Mouse (Mus musculus) Patski (cell line): ENCODE data around the gene Cdh23. TPM values are rescaled to one million over a fixed set of nuclear protein-coding genes. Genes with fewer than 3 reads are reported as not detected.

Experiments used
- ATAC-seq: fragments of 100-300 bp; one replicate; pipeline ENCODE4 v1.8.0; 2021
- CTCF ChIA-PET: fragments of 350-600 bp; sonication (Branson Sonifier 250); formaldehyde crosslinking; loops from one replicate; lab custom pipeline; 2022; ENCODE audit warnings: inconsistent platforms; lab: Charles Lee
- POLR2A ChIA-PET: fragments of 350-600 bp; sonication (Branson Sonifier 250); formaldehyde crosslinking; loops from one replicate; lab custom pipeline; 2022; ENCODE audit warnings: antibody characterized with exemption, inconsistent platforms; lab: Charles Lee
- DNase-seq: peaks from one replicate; pipeline ENCODE4 v3.0.0-alpha.2; 2011; ENCODE audit warnings: low read depth, low spot score
- H3K27me3 ChIP-seq: fragments of 371-371 bp; one replicate; pipeline ENCODE4 v1.5.1; 2021
- CTCF ChIP-seq: fragments of 100-300 bp; IDR thresholded peaks from one replicate; pipeline ENCODE4 v1.5.1; 2021
- in situ Hi-C: fragments of 300-500 bp; cut with MboI; formaldehyde crosslinking; loops from 3 replicates; pipeline ENCODE4 v1.11.1; 2018; ENCODE audit warnings: low pct_unique_long_range_greater_than_20kb, mixed read lengths
- polyA plus RNA-seq: library from polyadenylated mRNA; unstranded; gene quantifications from one replicate; pipeline ENCODE4 v1.2.3, GENCODE M21; 2021

Gene Cdh23
- polyA plus RNA-seq, 1 experiment from 2014 or later, result 0.19 TPM

- ChIA-PET POLR2A (interaction anchor here (0.5 to 0.6 kb wide), 2 partner anchors 10 to 723 kb away, joined by 3 to 4 read pairs; no protein-coding TSS in a partner anchor), CTCF (no interaction called here)
- in situ Hi-C loops, result no loop called here
- no peak for ATAC-seq
- DNase-seq, result no peak
- no peaks in the 10 kb centered on the region for H3K27me3 ChIP-seq
- TF ChIP-seq CTCF, result no peak
These were observed 326.2 kb downstream of the Cdh23 start for GRCm38 (mm10) chr10:60370098-60370497.

DNA sequence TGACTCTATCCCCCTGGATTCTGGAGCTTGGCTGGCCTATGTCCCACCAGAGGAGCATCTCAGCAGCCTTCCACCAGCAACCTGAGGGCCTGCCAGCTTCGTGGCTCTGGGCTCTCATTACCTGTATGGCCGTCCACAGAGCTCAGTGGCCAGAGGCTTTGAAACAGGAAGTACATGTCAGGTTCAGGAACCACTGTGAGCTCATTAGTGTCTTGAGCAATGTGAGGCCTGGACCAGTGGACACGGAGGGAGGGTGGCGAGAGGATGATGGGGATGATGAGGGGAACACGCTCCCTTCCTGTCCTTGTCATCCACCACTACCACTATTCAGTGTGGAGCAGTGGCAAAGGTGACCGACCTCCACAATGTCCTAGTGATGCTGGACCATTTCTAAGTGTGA lies 326.9 kb downstream of the Cdh23 start:
- in situ Hi-C loops, result no loop called here
- TF ChIP-seq CTCF, result no peak
- H3K27me3 ChIP-seq, result no peaks in the 10 kb centered on the region
- ATAC-seq (no peak), DNase-seq (no peak)
- CTCF ChIA-PET, result no interaction called here
- POLR2A ChIA-PET, result interaction anchor here (0.5 to 0.6 kb wide), 2 partner anchors 11 to 723 kb away, joined by 3 to 4 read pairs; no protein-coding TSS in a partner anchor

DNA sequence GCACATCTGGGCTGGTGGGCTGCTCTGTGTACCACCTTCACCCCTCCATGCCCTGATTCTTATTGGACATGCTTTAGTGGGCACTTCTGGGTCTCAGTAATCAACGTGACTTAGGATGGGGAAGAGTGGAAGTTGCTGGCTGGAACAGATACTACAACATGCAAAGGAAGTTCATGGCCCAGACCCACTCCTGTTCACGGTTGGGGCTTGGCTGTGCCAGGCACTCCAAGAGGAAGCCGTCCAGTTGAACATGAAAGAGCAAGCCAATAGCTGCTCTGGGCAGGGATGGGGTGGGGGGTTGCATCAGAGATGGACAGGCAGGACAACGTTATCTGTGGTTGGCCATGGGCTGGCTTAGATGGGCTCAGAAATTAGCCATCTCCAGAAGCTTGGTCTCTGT lies 328.4 kb downstream of the Cdh23 start:
- ChIA-PET POLR2A (no interaction called here), CTCF (interaction anchor here (0.9 kb wide), 1 partner anchor 12 kb away, joined by 3 read pairs; no protein-coding TSS in a partner anchor)
- in situ Hi-C loops, result no loop called here
- H3K27me3 ChIP-seq, result no peaks in the 10 kb centered on the region
- TF ChIP-seq CTCF, result no peak
- no peak for DNase-seq
- ATAC-seq, result no peak

DNA sequence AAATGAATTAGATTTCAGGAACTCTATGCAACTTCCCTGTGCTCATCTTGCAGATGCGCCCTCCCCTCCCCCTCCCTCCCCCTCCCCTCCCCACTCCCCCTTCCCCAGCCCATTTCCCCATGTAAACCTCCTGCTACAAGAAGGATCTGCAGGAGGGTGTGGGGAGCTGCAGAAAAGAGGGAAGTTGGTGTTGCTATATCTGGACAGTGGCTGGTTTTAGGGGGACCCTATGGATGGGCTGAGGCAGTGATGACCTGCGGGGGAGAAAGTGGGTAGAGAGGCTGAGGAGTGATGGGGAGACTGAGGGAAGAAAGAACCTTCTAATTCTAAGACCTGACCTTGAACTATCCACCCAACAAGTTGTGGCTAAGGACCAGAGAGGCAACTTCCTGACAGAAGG lies 329.1 kb downstream of the Cdh23 start:
- H3K27me3 ChIP-seq, result no peaks in the 10 kb centered on the region
- no peak for DNase-seq
- no peak for ATAC-seq
- POLR2A ChIA-PET, result no interaction called here
- CTCF ChIA-PET, result no interaction called here
- no peak for TF ChIP-seq CTCF
- in situ Hi-C loops, result no loop called here

GRCm38 (mm10) chr10:60363426-60363825 lies 332.9 kb downstream of the Cdh23 start:
- TF ChIP-seq CTCF, result no peak
- CTCF ChIA-PET, result no interaction called here
- no peak for ATAC-seq
- H3K27me3 ChIP-seq, result no peaks in the 10 kb centered on the region
- in situ Hi-C loops, result no loop called here
- POLR2A ChIA-PET, result interaction anchor here (0.9 kb wide), 1 partner anchor 16 kb away, joined by 3 read pairs; no protein-coding TSS in a partner anchor
- no peak for DNase-seq

DNA sequence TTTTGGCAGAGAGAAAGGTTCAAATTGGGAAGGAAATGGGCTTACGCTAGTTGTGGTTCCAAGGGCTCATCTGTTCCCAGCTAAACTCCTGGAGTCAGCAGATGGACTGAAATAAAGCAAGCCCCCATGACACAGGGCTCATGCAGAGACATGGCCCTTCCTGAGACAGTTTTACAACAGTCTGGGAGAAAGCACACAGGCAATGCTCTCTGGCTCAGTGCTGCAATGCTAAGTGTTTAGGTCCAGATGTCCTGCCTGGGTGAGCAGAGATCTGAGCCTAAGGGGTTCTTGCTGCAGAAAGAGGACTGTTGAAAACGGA lies 334.0 kb downstream of the Cdh23 start:
- in situ Hi-C loops, result no loop called here
- ATAC-seq (no peak), DNase-seq (no peak)
- H3K27me3 ChIP-seq, result no peaks in the 10 kb centered on the region
- CTCF ChIA-PET, result no interaction called here
- no peak for TF ChIP-seq CTCF
- POLR2A ChIA-PET, result no interaction called here

GRCm38 (mm10) chr10:60361615-60362309 lies 334.5 kb downstream of the Cdh23 start:
- TF ChIP-seq CTCF, result no peak
- ChIA-PET CTCF (no interaction called here), POLR2A (no interaction called here)
- ATAC-seq (no peak), DNase-seq (no peak)
- in situ Hi-C loops, result no loop called here
- no peaks in the 10 kb centered on the region for H3K27me3 ChIP-seq

DNA sequence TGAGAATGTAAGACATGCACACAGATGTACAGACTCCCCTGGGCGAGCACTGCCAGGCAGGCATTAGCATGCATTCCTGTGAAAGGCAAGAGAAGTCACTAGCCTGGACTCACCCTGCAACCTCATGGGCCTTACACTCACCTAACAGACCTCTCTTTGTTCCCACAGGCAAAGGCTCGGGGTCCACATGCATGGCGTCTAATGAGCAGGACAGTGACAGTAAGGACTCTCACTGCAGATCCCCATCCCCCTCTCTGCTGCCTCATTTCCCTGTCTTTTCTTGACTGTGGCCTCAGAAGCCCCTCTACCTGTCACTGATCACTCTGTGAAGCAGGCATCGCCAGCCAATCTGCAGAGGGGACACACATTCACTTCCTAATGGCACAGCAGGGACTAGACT lies 337.5 kb downstream of the Cdh23 start:
- POLR2A ChIA-PET, result no interaction called here
- in situ Hi-C loops, result loop anchor here (5.0 kb wide), 1 partner anchor 34 kb away; no protein-coding TSS in a partner anchor
- TF ChIP-seq CTCF, result no peak
- ATAC-seq, result no peak
- CTCF ChIA-PET, result no interaction called here
- DNase-seq, result no peak
- no peaks in the 10 kb centered on the region for H3K27me3 ChIP-seq

DNA sequence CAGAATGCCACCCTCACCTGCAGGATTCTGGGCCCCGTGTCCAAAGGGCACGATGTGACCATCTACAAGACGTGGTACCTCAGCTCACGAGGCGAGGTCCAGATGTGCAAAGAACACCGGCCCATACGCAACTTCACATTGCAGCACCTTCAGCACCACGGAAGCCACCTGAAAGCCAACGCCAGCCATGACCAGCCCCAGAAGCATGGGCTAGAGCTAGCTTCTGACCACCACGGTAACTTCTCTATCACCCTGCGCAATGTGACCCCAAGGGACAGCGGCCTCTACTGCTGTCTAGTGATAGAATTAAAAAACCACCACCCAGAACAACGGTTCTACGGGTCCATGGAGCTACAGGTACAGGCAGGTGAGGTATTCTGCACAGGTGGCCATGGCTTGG lies 338.4 kb downstream of the Cdh23 start:
- no peak for TF ChIP-seq CTCF
- CTCF ChIA-PET, result no interaction called here
- POLR2A ChIA-PET, result interaction anchor here (1.1 kb wide), 1 partner anchor 17 kb away, joined by 3 read pairs; no protein-coding TSS in a partner anchor

GRCm38 (mm10) chr10:60357441-60357840 lies 338.8 kb downstream of the Cdh23 start:
- in situ Hi-C loops, result loop anchor here (5.0 kb wide), 1 partner anchor 35 kb away; no protein-coding TSS in a partner anchor
- POLR2A ChIA-PET, result interaction anchor here (1.1 kb wide), 1 partner anchor 18 kb away, joined by 3 read pairs; no protein-coding TSS in a partner anchor
- ATAC-seq (no peak), DNase-seq (no peak)
- H3K27me3 ChIP-seq, result no peaks in the 10 kb centered on the region
- CTCF ChIA-PET, result no interaction called here
- TF ChIP-seq CTCF, result no peak

More for the DNA sequence above, 338.4 kb downstream of the Cdh23 start:
- in situ Hi-C loops, result loop anchor here (5.0 kb wide), 1 partner anchor 34 kb away; no protein-coding TSS in a partner anchor
- ATAC-seq (no peak), DNase-seq (no peak)
- no peaks in the 10 kb centered on the region for H3K27me3 ChIP-seq
